Mouse (Mus musculus) E14TG2a.4 (cell line): Measurements from ENCODE around the gene Ptprb.

Source experiments
- CTCF ChIP-seq: conservative IDR thresholded peaks from 2 replicates; pipeline ENCODE4 v1.5.1; 2014; ENCODE audit warnings: low read length
- NANOG ChIP-seq: IDR thresholded peaks from 2 replicates; pipeline ENCODE4 v1.6.1; 2014; ENCODE audit warnings: borderline replicate concordance, low read length, mixed read lengths

- TF ChIP-seq CTCF, result no peak
- 0 out of 2 replicates have a peak, but pooled peaks have one; percentile 14 for TF ChIP-seq NANOG
Observed at GRCm38 (mm10) chr10:116288130-116288529, 12.8 kb downstream of the Ptprb start.
